Mouse (Mus musculus) midbrain, postnatal 0 days (tissue): ENCODE measurements at regions not wholly inside any gene's neighbourhood (a gene's known extent, or its start where the extent isn't known, plus 50 kb on each side); places are given as distances from the start of the nearest gene placed in this dataset.

Experiments used
- ATAC-seq: fragments of 200-750 bp; cut with Nextera tagmentation; 2 replicates; pipeline ENCODE4 v1.8.0; 2017; ENCODE audit warnings: moderate number of reproducible peaks, mild to moderate bottlenecking, moderate TSS enrichment, moderate library complexity; ENCODE audit not compliant: low FRiP score
- DNase-seq: peaks from one replicate; pipeline ENCODE4 v3.0.0-alpha.2; 2015; ENCODE audit warnings: low spot score
- H3K27ac ChIP-seq: fragments of 300-500 bp; sonication (generic); 2 replicates; pipeline ENCODE4 v1.5.1; 2014; ENCODE audit warnings: low read depth, mild to moderate bottlenecking, low read length, mixed read lengths
- H3K27me3 ChIP-seq: fragments of 300-500 bp; sonication (generic); 2 replicates; pipeline ENCODE4 v1.6.1; 2014; ENCODE audit warnings: low read length, control low read depth, mixed read lengths; ENCODE audit not compliant: insufficient read depth
- H3K36me3 ChIP-seq: fragments of 300-500 bp; sonication (generic); 2 replicates; pipeline ENCODE4 v1.6.1; 2014; ENCODE audit warnings: low read length, control low read depth, mixed read lengths; ENCODE audit not compliant: insufficient read depth
- H3K4me1 ChIP-seq: fragments of 300-500 bp; sonication (generic); 2 replicates; pipeline ENCODE4 v1.6.1; 2014; ENCODE audit warnings: mild to moderate bottlenecking, control low read depth, antibody characterized with exemption, low read length, mixed read lengths; ENCODE audit not compliant: insufficient read depth
- H3K4me2 ChIP-seq: fragments of 300-500 bp; sonication (generic); 2 replicates; pipeline ENCODE4 v1.6.1; 2014; ENCODE audit warnings: low read depth, mild to moderate bottlenecking, low read length, mixed read lengths; ENCODE audit not compliant: poor library complexity, severe bottlenecking
- H3K4me3 ChIP-seq: fragments of 300-500 bp; sonication (generic); 2 replicates; pipeline ENCODE4 v1.5.1; 2014; ENCODE audit warnings: low read depth, mild to moderate bottlenecking, low read length, moderate library complexity
- H3K9ac ChIP-seq: fragments of 300-500 bp; sonication (generic); replicated peaks from 2 replicates; pipeline ENCODE4 v1.6.1; 2014; ENCODE audit warnings: mild to moderate bottlenecking, low read length, moderate library complexity, mixed read lengths; ENCODE audit not compliant: poor library complexity, severe bottlenecking
- H3K9me3 ChIP-seq: fragments of 300-500 bp; sonication (generic); 2 replicates; pipeline ENCODE4 v1.6.1; 2016; ENCODE audit warnings: low read length, control low read depth
- CTCF ChIP-seq: IDR thresholded peaks from 2 replicates; pipeline ENCODE4 v1.5.1; 2016; ENCODE audit warnings: antibody characterized with exemption, mild to moderate bottlenecking
- WGBS: fragments of 180-500 bp; shearing (Covaris S2); extraction: QIAGEN DNeasy Blood & Tissue Kit; methylation state at CpG from one replicate; pipeline ENCODE4 v1.1.7; 2014; 5-methylcytosine and 5-hydroxymethylcytosine counted together

GRCm38 (mm10) chr16:24039765-24040164, 51.1 kb upstream of the Bcl6 start:
- ATAC-seq (no peak), DNase-seq (no peak)
- Histone ChIP-seq H3K27ac (no peak overlapping the region), H3K9ac (no peak overlapping the region), H3K4me1 (no peaks in the 10 kb centered on the region), H3K36me3 (no peaks in the 10 kb centered on the region), H3K27me3 (no peaks in the 10 kb centered on the region), H3K4me3 (no peak overlapping the region), H3K4me2 (no peak overlapping the region), H3K9me3 (no peaks in the 10 kb centered on the region)
- TF ChIP-seq CTCF = no peak
- 93% methylated on average over 4 of the region's 4 CpGs for WGBS
